Mouse (Mus musculus) Patski (cell line): Measurements from ENCODE around the gene Ktn1. TPM values are rescaled to one million over a fixed set of nuclear protein-coding genes. Genes with fewer than 3 reads are reported as not detected.

Experiments
- ATAC-seq: fragments of 100-300 bp; one replicate; pipeline ENCODE4 v1.8.0; 2021
- CTCF ChIA-PET: fragments of 350-600 bp; sonication (Branson Sonifier 250); formaldehyde crosslinking; loops from one replicate; lab custom pipeline; 2022; ENCODE audit warnings: inconsistent platforms; lab: Charles Lee
- POLR2A ChIA-PET: fragments of 350-600 bp; sonication (Branson Sonifier 250); formaldehyde crosslinking; loops from one replicate; lab custom pipeline; 2022; ENCODE audit warnings: antibody characterized with exemption, inconsistent platforms; lab: Charles Lee
- DNase-seq: peaks from one replicate; pipeline ENCODE4 v3.0.0-alpha.2; 2011; ENCODE audit warnings: low read depth, low spot score
- H3K27me3 ChIP-seq: fragments of 371-371 bp; one replicate; pipeline ENCODE4 v1.5.1; 2021
- CTCF ChIP-seq: fragments of 100-300 bp; IDR thresholded peaks from one replicate; pipeline ENCODE4 v1.5.1; 2021
- in situ Hi-C: fragments of 300-500 bp; cut with MboI; formaldehyde crosslinking; loops from 3 replicates; pipeline ENCODE4 v1.11.1; 2018; ENCODE audit warnings: low pct_unique_long_range_greater_than_20kb, mixed read lengths
- polyA plus RNA-seq: library from polyadenylated mRNA; unstranded; gene quantifications from one replicate; pipeline ENCODE4 v1.2.3, GENCODE M21; 2021

Gene Ktn1
- polyA plus RNA-seq, 1 experiment from 2014 or later = 92.3 TPM

- no peak for TF ChIP-seq CTCF
- POLR2A ChIA-PET = no interaction called here
Observed at GRCm38 (mm10) chr14:47638316-47638895, 9.8 kb upstream of the Ktn1 start.

GRCm38 (mm10) chr14:47645620-47646019 is 2.6 kb upstream of the Ktn1 start:
- ChIA-PET CTCF (interaction anchor here (1.2 kb wide), 1 partner anchor 8 kb away, joined by 3 read pairs; no protein-coding TSS in a partner anchor), POLR2A (no interaction called here)
- no peak for TF ChIP-seq CTCF
- H3K27me3 ChIP-seq = no peaks in the 10 kb centered on the region
- no peak for ATAC-seq
- in situ Hi-C loops = no loop called here
- DNase-seq = no peak

More at GRCm38 (mm10) chr14:47638316-47638895, 9.8 kb upstream of the Ktn1 start:
- CTCF ChIA-PET = interaction anchor here (1.4 to 2.3 kb wide), 2 partner anchors 9 to 41 kb away, joined by 4 to 7 read pairs; partner anchors contain the start of gene Ktn1
- in situ Hi-C loops = no loop called here
- no peaks in the 10 kb centered on the region for H3K27me3 ChIP-seq
- ATAC-seq = no peak
- peak; percentile 30 for DNase-seq

GRCm38 (mm10) chr14:47646246-47646645 is 2.0 kb upstream of the Ktn1 start:
- ATAC-seq (no peak), DNase-seq (no peak)
- ChIA-PET CTCF (interaction anchor here (1.2 to 2.8 kb wide), 2 partner anchors 9 to 12 kb away, joined by 3 to 10 read pairs; no protein-coding TSS in a partner anchor), POLR2A (no interaction called here)
- no peak for TF ChIP-seq CTCF
- in situ Hi-C loops = no loop called here
- H3K27me3 ChIP-seq = no peaks in the 10 kb centered on the region

GRCm38 (mm10) chr14:47646696-47647516 is 1.3 kb upstream of the Ktn1 start:
- ATAC-seq = no peak
- TF ChIP-seq CTCF = no peak
- ChIA-PET POLR2A (no interaction called here), CTCF (interaction anchor here (1.2 to 2.8 kb wide), 3 partner anchors 9 to 13 kb away, joined by 3 to 10 read pairs (median 7); no protein-coding TSS in a partner anchor)
- H3K27me3 ChIP-seq = no peaks in the 10 kb centered on the region
- DNase-seq = no peak
- in situ Hi-C loops = no loop called here

GRCm38 (mm10) chr14:47648706-47649630 is 720 bp downstream of the Ktn1 start:
- peak; percentile 92 for ATAC-seq
- TF ChIP-seq CTCF = no peak
- H3K27me3 ChIP-seq = no peaks in the 10 kb centered on the region
- POLR2A ChIA-PET = interaction anchor here (0.8 to 2.0 kb wide), 2 partner anchors 9 to 14 kb away, joined by 3 to 6 read pairs; no protein-coding TSS in a partner anchor
- in situ Hi-C loops = no loop called here
- CTCF ChIA-PET = interaction anchor here (0.9 to 2.8 kb wide), 4 partner anchors 10 to 15 kb away, joined by 3 to 10 read pairs (median 6); no protein-coding TSS in a partner anchor
- DNase-seq = no peak

- DNase-seq = no peak
Observed at GRCm38 (mm10) chr14:47649631-47650337, 1.5 kb downstream of the Ktn1 start.

GRCm38 (mm10) chr14:47650338-47650720 is 2.1 kb downstream of the Ktn1 start:
- no peaks in the 10 kb centered on the region for H3K27me3 ChIP-seq
- no peak for TF ChIP-seq CTCF
- ChIA-PET CTCF (interaction anchor here (0.7 kb wide), 1 partner anchor 14 kb away, joined by 4 read pairs; no protein-coding TSS in a partner anchor), POLR2A (interaction anchor here (2.0 kb wide), 1 partner anchor 16 kb away, joined by 6 read pairs; no protein-coding TSS in a partner anchor)
- in situ Hi-C loops = no loop called here
- ATAC-seq (no peak), DNase-seq (no peak)

More at GRCm38 (mm10) chr14:47649631-47650337, 1.5 kb downstream of the Ktn1 start:
- ChIA-PET CTCF (interaction anchor here (0.7 to 1.0 kb wide), 2 partner anchors 9 to 13 kb away, joined by 4 read pairs; no protein-coding TSS in a partner anchor), POLR2A (interaction anchor here (2.0 kb wide), 1 partner anchor 15 kb away, joined by 6 read pairs; no protein-coding TSS in a partner anchor)
- H3K27me3 ChIP-seq = no peaks in the 10 kb centered on the region
- peak; percentile 79 for ATAC-seq
- in situ Hi-C loops = no loop called here
- TF ChIP-seq CTCF = no peak

- POLR2A ChIA-PET = no interaction called here
- no peak for ATAC-seq
Observed at GRCm38 (mm10) chr14:47651272-47651671, 3.0 kb downstream of the Ktn1 start.

GRCm38 (mm10) chr14:47655444-47655843 is 7.2 kb downstream of the Ktn1 start:
- in situ Hi-C loops = no loop called here
- no peak for ATAC-seq
- POLR2A ChIA-PET = no interaction called here
- no peaks in the 10 kb centered on the region for H3K27me3 ChIP-seq
- TF ChIP-seq CTCF = no peak
- no peak for DNase-seq
- CTCF ChIA-PET = no interaction called here

More at GRCm38 (mm10) chr14:47651272-47651671, 3.0 kb downstream of the Ktn1 start:
- DNase-seq = no peak
- in situ Hi-C loops = no loop called here
- CTCF ChIA-PET = no interaction called here
- no peaks in the 10 kb centered on the region for H3K27me3 ChIP-seq
- TF ChIP-seq CTCF = no peak
